Mouse (Mus musculus) gastrocnemius, postnatal 36 days (tissue): Measurements from ENCODE around the gene Usp29. TPM values are rescaled to one million over a fixed set of nuclear protein-coding genes. Genes with fewer than 3 reads are reported as not detected.
"Not testable (repeated sequence)": the region's sequence is repeated elsewhere in the genome, so short reads cannot be mapped to it uniquely, and the experiment has no call there.

Experiments used
- DNase-seq, 2 experiments: peaks; one replicate each; pipeline ENCODE4 v3.0.0; 2022
- intact Hi-C: fragments of 180-260 bp; cut with DNase I; formaldehyde crosslinking; loops from one replicate; pipeline ENCODE4 v1.15.1; 2025
- microRNA-seq, 2 experiments: library from miRNA; unstranded; fragments of <30 nt; microRNA quantifications; one replicate each; pipeline ENCODE4 v1.2.0; 2021
- total RNA-seq, 2 experiments: library from RNA; stranded (reverse); gene quantifications; 2 replicates each; pipeline ENCODE4 v1.2.3; 2021

Gene Usp29
- total RNA-seq, 2 experiments from 2014 or later: 0.31 to 0.59 TPM

DNA sequence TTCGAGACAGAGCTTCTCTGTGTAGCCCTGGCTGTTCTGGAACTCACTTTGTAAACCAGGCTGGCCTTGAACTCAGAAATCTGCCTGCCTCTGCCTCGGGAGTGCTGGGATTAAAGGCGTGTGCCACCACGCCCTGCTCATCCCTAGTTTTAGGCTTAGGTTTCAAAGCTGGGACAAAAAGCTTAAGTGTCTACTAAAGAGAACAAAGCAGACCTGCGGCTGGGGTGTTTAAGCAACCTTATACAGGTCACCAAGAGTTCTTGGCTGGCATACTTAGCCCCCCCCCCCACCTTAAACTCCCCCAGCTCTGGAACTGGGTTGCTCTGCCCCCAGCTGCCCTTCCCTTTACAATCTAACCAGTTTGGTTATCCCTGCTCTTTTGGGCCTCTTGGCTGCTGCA is 275.1 kb downstream of the Usp29 start:
- intact Hi-C loops: not testable (repeated sequence)

More for the DNA sequence above, 275.1 kb downstream of the Usp29 start:
- DNase-seq: not testable (repeated sequence)

Small RNAs within 50 kb of the gene (microRNA-seq; reads per million reads assigned to microRNA genes)
- 3.7 to 10.0 reads per million in 2 experiments for gene Mir3099

Other genes with a start within 250 kb of the Usp29 start
- gene Olfr5, start 243.6 kb upstream of the Usp29 start, total RNA-seq: not detected
- gene Olfr1347, start 230.8 kb upstream of the Usp29 start, total RNA-seq: not detected
- not detected for gene Olfr1348, start 221.8 kb upstream of the Usp29 start, total RNA-seq
- gene Olfr1349, start 207.6 kb upstream of the Usp29 start, total RNA-seq: not detected
- gene Olfr1350, start 165.7 kb upstream of the Usp29 start, total RNA-seq: not detected
- 1 to 10 TPM; 4.5 to 5.5 TPM for gene Zim1, start 34.1 kb upstream of the Usp29 start, total RNA-seq
- 10 to 100 TPM in 1 of 2 experiments, 1 to 10 TPM in 1; 9.0 to 11.3 TPM for gene Peg3, start 147 bp upstream of the Usp29 start, total RNA-seq